Mouse (Mus musculus) retina, postnatal 7 days (tissue): ENCODE measurements around the gene Phactr3.

Source experiments
- DNase-seq: peaks from one replicate; pipeline ENCODE4 v3.0.0-alpha.2; 2012; ENCODE audit warnings: low read depth, low spot score

Gene Phactr3

GRCm38 (mm10) chr2:178193445-178193844 is 74.7 kb downstream of the Phactr3 start:
- no peak for DNase-seq

DNA sequence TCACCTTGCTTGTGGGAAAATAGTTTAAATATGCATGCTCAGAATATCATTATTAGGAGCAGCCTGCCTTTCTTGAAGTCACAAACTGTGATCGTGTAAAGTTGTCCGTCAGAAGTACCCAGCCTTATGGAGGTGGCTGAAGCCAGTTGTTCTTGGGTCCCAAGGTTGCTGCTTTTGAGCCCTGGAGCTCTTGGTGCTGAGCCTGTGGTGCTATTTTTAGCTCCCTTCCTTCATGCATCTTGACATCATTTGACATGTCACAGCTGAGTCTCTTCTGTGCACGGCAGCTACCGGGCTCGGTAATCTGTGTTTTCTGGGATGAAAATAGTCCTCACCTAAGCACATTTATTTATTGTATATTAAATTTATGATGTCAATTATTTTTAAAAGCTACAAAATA is 76.1 kb downstream of the Phactr3 start:
- DNase-seq = no peak

DNA sequence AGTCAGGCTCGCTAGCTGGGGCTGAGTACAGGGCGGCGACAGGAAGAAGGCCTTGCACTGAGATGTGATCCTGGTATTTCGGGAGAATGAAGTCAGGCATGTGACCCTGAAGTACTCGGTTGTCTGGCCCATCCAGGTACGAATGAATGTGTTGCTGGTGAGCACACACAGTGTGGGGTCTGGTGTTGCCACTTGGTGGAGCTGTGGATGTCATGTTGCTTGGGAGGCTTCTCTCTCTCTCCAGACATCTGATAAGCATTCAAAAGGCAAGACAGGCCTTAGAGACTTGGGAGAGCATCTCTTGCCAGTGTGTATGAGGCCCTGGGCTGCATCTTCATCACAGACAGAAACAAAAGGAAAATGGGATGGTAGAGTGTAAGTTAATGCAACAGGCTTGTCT is 77.3 kb downstream of the Phactr3 start:
- DNase-seq = no peak

- no peak for DNase-seq
Measured at GRCm38 (mm10) chr2:178197542-178197941, 78.8 kb downstream of the Phactr3 start.

- no peak for DNase-seq
Measured at GRCm38 (mm10) chr2:178204455-178204854, 85.7 kb downstream of the Phactr3 start.

- DNase-seq = no peak
Measured at GRCm38 (mm10) chr2:178208186-178208600, 89.4 kb downstream of the Phactr3 start.

DNA sequence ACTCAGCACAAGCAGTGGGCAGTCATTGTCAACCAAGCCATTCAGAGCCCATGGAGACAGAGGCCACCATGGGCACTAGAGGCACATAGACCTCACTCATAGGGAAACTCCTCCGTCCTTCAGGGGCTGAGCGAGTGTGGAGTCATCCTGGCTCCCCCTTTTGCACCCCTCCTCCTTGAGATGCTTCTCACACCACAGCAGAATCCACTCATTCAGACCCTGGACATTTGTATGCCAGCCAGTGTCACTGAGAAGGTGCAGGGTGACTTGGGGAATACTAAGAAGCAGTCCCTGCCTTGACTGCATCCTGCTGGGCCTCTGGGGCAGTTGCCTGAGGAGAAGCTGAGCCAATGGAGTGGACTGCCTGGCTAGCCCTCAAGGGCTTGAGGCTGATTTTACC is 95.1 kb downstream of the Phactr3 start:
- no peak for DNase-seq

- DNase-seq = no peak
Measured at GRCm38 (mm10) chr2:178214531-178214930, 95.8 kb downstream of the Phactr3 start.

- DNase-seq = no peak
Measured at GRCm38 (mm10) chr2:178218461-178218860, 99.7 kb downstream of the Phactr3 start.

DNA sequence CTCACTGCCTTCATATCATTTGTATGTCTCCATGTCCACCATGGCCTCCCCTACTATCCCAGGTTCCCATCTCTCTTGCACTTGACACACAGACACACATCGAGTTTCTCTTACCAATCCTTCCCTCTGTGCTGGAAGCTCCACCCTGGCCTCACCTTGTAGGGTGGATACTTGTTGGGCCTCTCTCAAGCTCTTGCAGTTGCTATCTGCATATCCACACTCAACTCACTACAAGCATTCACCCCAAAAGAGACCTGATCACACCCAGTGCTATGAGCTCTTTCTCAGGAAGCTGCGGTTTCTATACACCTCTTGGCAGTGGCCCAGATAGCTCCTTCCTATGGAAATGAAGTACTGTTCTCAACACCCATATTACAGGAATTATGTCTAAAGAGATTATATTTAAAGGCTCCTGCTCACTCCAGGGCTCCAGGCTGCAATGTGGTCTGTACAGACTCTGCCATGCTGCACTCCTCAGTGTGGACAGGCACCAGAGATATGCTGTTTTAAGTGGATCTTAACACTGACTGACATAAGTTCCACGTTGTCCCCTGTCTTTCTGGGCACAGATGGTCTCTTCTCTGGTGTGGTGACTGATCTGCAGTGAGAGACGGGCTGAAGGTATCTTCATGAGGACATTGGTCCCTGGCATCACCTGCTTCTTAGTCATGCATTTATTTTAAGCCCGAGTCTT is 100.8 kb downstream of the Phactr3 start:
- DNase-seq = no peak

- no peak for DNase-seq
Measured at GRCm38 (mm10) chr2:178220148-178220717, 101.5 kb downstream of the Phactr3 start.

DNA sequence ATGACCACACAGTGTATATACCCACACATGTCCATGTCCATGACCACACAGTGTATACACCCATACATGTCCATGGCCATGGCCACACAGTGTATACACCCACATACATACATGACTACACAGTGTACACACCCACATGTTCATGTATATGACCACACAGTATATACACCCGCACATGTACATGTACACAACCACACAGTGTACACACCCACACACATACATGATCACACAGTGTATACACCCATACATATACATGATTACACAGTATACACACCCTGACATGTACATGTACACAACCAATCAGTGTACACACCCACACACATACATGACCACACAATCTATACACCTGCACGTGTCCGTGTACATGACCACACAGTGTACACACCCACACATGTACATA is 102.2 kb downstream of the Phactr3 start:
- no peak for DNase-seq

- DNase-seq = no peak
Measured at GRCm38 (mm10) chr2:178229231-178229630, 110.5 kb downstream of the Phactr3 start.

DNA sequence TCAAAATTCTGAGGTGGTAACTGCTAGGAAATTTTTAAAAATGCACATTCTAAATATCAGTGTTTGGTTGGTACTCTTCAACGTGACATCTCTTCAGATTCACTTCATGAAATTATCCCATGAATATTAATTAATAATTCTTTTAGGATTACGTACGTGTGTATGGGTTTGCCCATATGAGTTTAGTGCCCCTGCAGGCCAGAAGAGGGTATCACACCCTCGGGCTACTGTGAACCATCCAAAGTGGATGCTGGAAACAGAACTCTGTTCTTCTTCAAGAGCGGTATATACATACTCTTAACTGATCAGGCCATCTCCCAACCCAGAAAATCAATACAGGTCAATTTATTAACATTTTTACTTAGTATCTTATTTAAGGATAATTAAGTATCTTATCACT is 114.7 kb downstream of the Phactr3 start:
- DNase-seq = no peak

DNA sequence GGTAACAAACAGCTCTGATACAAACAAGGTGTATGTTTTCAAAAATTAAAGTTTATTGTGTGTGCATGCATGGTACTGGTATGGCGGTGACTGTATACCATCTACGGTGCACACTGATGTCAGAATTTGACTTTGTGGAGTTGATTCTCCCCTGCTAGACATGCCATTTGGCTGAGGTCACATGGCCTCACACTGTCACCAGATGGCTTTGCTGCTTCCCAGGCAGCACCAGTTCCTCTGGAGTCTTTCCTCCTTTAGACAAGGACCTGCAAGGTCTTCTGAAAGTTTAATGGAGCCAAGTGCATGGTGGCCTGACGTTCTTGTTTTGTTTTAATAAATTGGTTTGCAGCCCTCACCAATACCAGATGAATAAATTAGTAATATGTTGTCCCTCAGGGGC is 118.3 kb downstream of the Phactr3 start:
- DNase-seq = no peak

- DNase-seq = no peak
Measured at GRCm38 (mm10) chr2:178238503-178238902, 119.7 kb downstream of the Phactr3 start.

DNA sequence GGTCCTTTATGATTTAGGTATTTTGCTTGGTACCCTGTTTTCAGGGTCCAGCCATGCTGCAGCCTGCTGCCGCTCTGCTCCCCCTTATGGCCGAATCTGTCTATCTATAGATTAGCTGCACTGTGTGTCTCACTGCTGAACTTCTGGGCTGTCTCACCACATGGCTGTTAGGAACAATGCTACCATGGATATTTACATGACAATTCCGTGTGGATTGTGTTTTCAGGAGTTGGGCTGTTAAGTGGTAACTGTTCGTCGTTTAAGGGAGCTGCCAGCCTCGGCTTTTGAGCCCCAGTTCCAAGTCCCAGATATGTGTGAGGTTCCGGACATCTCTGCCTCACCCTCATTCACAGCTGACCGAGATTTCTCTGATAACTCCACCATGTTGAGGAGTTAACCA is 122.1 kb downstream of the Phactr3 start:
- no peak for DNase-seq

- DNase-seq = no peak
Measured at GRCm38 (mm10) chr2:178241374-178241773, 122.6 kb downstream of the Phactr3 start.

- DNase-seq = no peak
Measured at GRCm38 (mm10) chr2:178242996-178243395, 124.2 kb downstream of the Phactr3 start.

DNA sequence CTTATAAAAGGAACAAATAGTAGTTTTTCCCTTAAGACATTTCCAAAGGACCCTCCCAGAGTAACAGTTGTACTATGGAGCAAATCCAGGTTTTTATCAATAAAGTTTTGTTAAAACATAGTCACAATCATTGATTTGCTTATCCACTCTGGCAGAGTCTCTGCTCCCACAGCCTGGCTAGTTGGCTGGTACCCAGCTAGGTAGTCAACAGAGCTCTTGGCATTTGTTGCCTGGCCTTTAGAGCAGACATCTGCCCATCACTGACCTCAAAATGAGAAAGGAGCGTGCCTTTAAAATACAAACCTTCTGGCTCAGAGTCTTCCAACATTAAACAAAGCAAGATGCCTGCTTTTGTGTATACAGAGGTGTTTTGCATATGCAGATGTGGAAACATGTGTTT is 126.1 kb downstream of the Phactr3 start:
- no peak for DNase-seq

- no peak for DNase-seq
Measured at GRCm38 (mm10) chr2:178245841-178246240, 127.1 kb downstream of the Phactr3 start.

GRCm38 (mm10) chr2:178246767-178247166 is 128.0 kb downstream of the Phactr3 start:
- no peak for DNase-seq

- DNase-seq = no peak
Measured at GRCm38 (mm10) chr2:178247274-178247673, 128.5 kb downstream of the Phactr3 start.
